Mouse (Mus musculus) hindbrain, postnatal 0 days (tissue): ENCODE results near the gene Rab3a. TPM values are rescaled to one million over a fixed set of nuclear protein-coding genes. Genes with fewer than 3 reads are reported as not detected.
A peak's percentile ranks its signal among the peaks of the same experiment; 100 is the strongest.

ENCODE experiments used
- ATAC-seq: fragments of 200-750 bp; cut with Nextera tagmentation; 2 replicates; pipeline ENCODE4 v1.8.0; 2017; ENCODE audit warnings: mild to moderate bottlenecking, moderate TSS enrichment, moderate library complexity
- DNase-seq: peaks from one replicate; pipeline ENCODE4 v3.0.0-alpha.2; 2015; ENCODE audit warnings: low spot score
- H3K27ac ChIP-seq: fragments of 300-500 bp; sonication (generic); 2 replicates; pipeline ENCODE4 v1.5.1; 2014; ENCODE audit warnings: mild to moderate bottlenecking
- H3K27me3 ChIP-seq: fragments of 300-500 bp; sonication (generic); 2 replicates; pipeline ENCODE4 v1.6.1; 2014; ENCODE audit warnings: low read length, mixed read lengths; ENCODE audit not compliant: insufficient read depth
- H3K36me3 ChIP-seq: fragments of 300-500 bp; sonication (generic); 2 replicates; pipeline ENCODE4 v1.6.1; 2014; ENCODE audit warnings: low read length, mixed read lengths; ENCODE audit not compliant: insufficient read depth
- H3K4me1 ChIP-seq: fragments of 300-500 bp; sonication (generic); 2 replicates; pipeline ENCODE4 v1.6.1; 2014; ENCODE audit warnings: antibody characterized with exemption, low read length, mixed read lengths; ENCODE audit not compliant: insufficient read depth
- H3K4me2 ChIP-seq: fragments of 300-500 bp; sonication (generic); 2 replicates; pipeline ENCODE4 v1.6.1; 2014; ENCODE audit warnings: low read depth, mild to moderate bottlenecking, low read length, moderate library complexity, mixed read lengths
- H3K4me3 ChIP-seq: fragments of 300-500 bp; sonication (generic); 2 replicates; pipeline ENCODE4 v1.5.1; 2014; ENCODE audit warnings: low read length
- H3K9ac ChIP-seq: fragments of 300-500 bp; sonication (generic); replicated peaks from 2 replicates; pipeline ENCODE4 v1.6.1; 2014; ENCODE audit warnings: mild to moderate bottlenecking, low read length, moderate library complexity, mixed read lengths
- H3K9me3 ChIP-seq: fragments of 300-500 bp; sonication (generic); 2 replicates; pipeline ENCODE4 v1.6.1; 2016; ENCODE audit warnings: low read length, mixed read lengths
- CTCF ChIP-seq: IDR thresholded peaks from 2 replicates; pipeline ENCODE4 v1.5.1; 2016; ENCODE audit warnings: antibody characterized with exemption, control low read depth, low read depth
- WGBS: fragments of 180-500 bp; shearing (Covaris S2); extraction: QIAGEN DNeasy Blood & Tissue Kit; methylation state at CpG from one replicate; pipeline ENCODE4 v1.1.7; 2014; 5-methylcytosine and 5-hydroxymethylcytosine counted together
- polyA plus RNA-seq: library from polyadenylated mRNA; unstranded; fragments of >200 nt; fragmentation: Nextera tagmentation; extraction: Ambion mirVana; gene quantifications from 2 replicates; pipeline ENCODE4 v1.2.1, GENCODE M21; 2015
- total RNA-seq: library from RNA; depleted of rRNA; stranded (reverse); fragments of >200 nt; gene quantifications from 2 replicates; pipeline ENCODE4 v1.2.3, GENCODE M21; 2014

The Rab3a gene
- total and polyA plus RNA-seq, 2 experiments from 2014 or later, result 693 to 724 TPM

GRCm38 (mm10) chr8:70797081-70798070, 42.9 kb downstream of the Rab3a start:
- Histone ChIP-seq H3K27me3 (0 out of 2 replicates have a peak, but pooled peaks cover 6% of the 10 kb centered on the region), H3K4me2 (peak overlapping the region; percentile 96), H3K4me3 (peak overlapping the region; percentile 59), H3K36me3 (no peaks in the 10 kb centered on the region), H3K9me3 (no peaks in the 10 kb centered on the region), H3K4me1 (peaks cover 16% of the 10 kb centered on the region), H3K9ac (peak overlapping the region; percentile 63), H3K27ac (peak overlapping the region; percentile 48; the same call in 1 of the 2 replicates)
- TF ChIP-seq CTCF, result no peak
- under 1% methylated on average over 48 of the region's 57 CpGs for WGBS
- DNase-seq (peak; percentile 87), ATAC-seq (peak; percentile 82)

- WGBS, result 7% methylated on average over 15 of the region's 15 CpGs
- TF ChIP-seq CTCF, result no peak
- H3K4me2 ChIP-seq, result peak overlapping the region; percentile 96
- H3K9ac ChIP-seq, result no peak overlapping the region
- peak overlapping the region; percentile 48; the same call in 1 of the 2 replicates for H3K27ac ChIP-seq
- DNase-seq (peak; percentile 57), ATAC-seq (no peak)
- H3K4me1 ChIP-seq, result peaks cover 10% of the 10 kb centered on the region
- 0 out of 2 replicates have a peak, but pooled peaks cover 7% of the 10 kb centered on the region for H3K27me3 ChIP-seq
- H3K36me3 ChIP-seq, result no peaks in the 10 kb centered on the region
- H3K4me3 ChIP-seq, result peak overlapping the region; percentile 59
- H3K9me3 ChIP-seq, result no peaks in the 10 kb centered on the region
These were observed 43.8 kb downstream of the Rab3a start for GRCm38 (mm10) chr8:70798281-70798680.

GRCm38 (mm10) chr8:70800648-70801047, 46.2 kb downstream of the Rab3a start:
- H3K9ac ChIP-seq, result no peak overlapping the region
- H3K4me2 ChIP-seq, result no peak overlapping the region

GRCm38 (mm10) chr8:70801156-70801555, 46.7 kb downstream of the Rab3a start:
- no peaks in the 10 kb centered on the region for H3K36me3 ChIP-seq
- ATAC-seq, result no peak
- H3K27ac ChIP-seq, result no peak overlapping the region
- no peak for DNase-seq
- no peaks in the 10 kb centered on the region for H3K9me3 ChIP-seq
- H3K4me2 ChIP-seq, result no peak overlapping the region
- H3K4me1 ChIP-seq, result peaks cover 22% of the 10 kb centered on the region
- TF ChIP-seq CTCF, result no peak
- WGBS, result 28% methylated on average over 15 of the region's 15 CpGs
- H3K27me3 ChIP-seq, result peaks cover 20% of the 10 kb centered on the region
- H3K9ac ChIP-seq, result no peak overlapping the region
- no peak overlapping the region for H3K4me3 ChIP-seq

More at GRCm38 (mm10) chr8:70800648-70801047, 46.2 kb downstream of the Rab3a start:
- peaks cover 22% of the 10 kb centered on the region for H3K4me1 ChIP-seq
- no peak for TF ChIP-seq CTCF
- H3K9me3 ChIP-seq, result no peaks in the 10 kb centered on the region
- no peak overlapping the region for H3K4me3 ChIP-seq
- ATAC-seq (no peak), DNase-seq (no peak)
- H3K36me3 ChIP-seq, result no peaks in the 10 kb centered on the region
- H3K27ac ChIP-seq, result no peak overlapping the region
- H3K27me3 ChIP-seq, result peaks cover 20% of the 10 kb centered on the region
- 48% methylated on average over 10 of the region's 10 CpGs for WGBS

- no peak overlapping the region for H3K4me2 ChIP-seq
- H3K4me3 ChIP-seq, result no peak overlapping the region
- WGBS, result 79% methylated on average over 1 of the region's 1 CpGs
- peaks cover 20% of the 10 kb centered on the region for H3K27me3 ChIP-seq
- no peak for TF ChIP-seq CTCF
- ATAC-seq (no peak), DNase-seq (no peak)
- no peaks in the 10 kb centered on the region for H3K9me3 ChIP-seq
- no peak overlapping the region for H3K27ac ChIP-seq
- peaks cover 22% of the 10 kb centered on the region for H3K4me1 ChIP-seq
- no peaks in the 10 kb centered on the region for H3K36me3 ChIP-seq
- H3K9ac ChIP-seq, result no peak overlapping the region
These were observed 47.4 kb downstream of the Rab3a start for GRCm38 (mm10) chr8:70801830-70802229.

- no peak for ATAC-seq
- H3K4me2 ChIP-seq, result no peak overlapping the region
- H3K27ac ChIP-seq, result no peak overlapping the region
- no peaks in the 10 kb centered on the region for H3K36me3 ChIP-seq
- peaks cover 20% of the 10 kb centered on the region for H3K27me3 ChIP-seq
- H3K9ac ChIP-seq, result no peak overlapping the region
- no peaks in the 10 kb centered on the region for H3K9me3 ChIP-seq
- 79% methylated on average over 11 of the region's 11 CpGs for WGBS
- TF ChIP-seq CTCF, result no peak
- no peak overlapping the region for H3K4me3 ChIP-seq
- no peak for DNase-seq
- peaks cover 18% of the 10 kb centered on the region for H3K4me1 ChIP-seq
These were observed 48.5 kb downstream of the Rab3a start for GRCm38 (mm10) chr8:70802786-70803510.
